Mouse (Mus musculus): ENCODE measurements around the gene Hist1h3c. TPM values are rescaled to one million over a fixed set of nuclear protein-coding genes. Genes with fewer than 3 reads are reported as not detected.

The Hist1h3c gene
- polyA plus RNA-seq, 1 experiment: 5.4 TPM

DNA sequence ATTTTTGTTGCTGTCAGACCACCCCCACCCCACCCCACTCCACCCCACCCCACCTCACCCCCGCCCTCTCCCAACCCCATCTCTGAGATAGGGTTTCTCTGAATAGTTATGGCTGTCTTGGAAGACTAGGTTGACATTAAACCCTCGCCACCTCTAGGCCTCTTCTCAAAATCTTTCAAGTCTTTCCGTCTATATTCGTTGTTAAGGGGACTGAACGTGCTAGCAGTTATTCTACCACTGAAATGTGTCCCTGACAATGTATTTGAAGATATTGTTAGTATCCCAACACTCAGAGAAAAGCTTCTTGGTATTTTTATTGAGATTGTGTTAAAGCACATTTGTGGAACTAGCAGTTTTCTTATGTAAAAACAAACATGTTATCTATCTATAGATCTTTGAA, 4.5 kb downstream of the Hist1h3c start:
- no peak overlapping the region for H3K4me3 ChIP-seq (ENCODE audit: insufficient read depth, low read length)
- TF ChIP-seq CTCF (IDR thresholded peaks at IDR 0.05; ENCODE audit: borderline replicate concordance, insufficient read depth, low read length): no peak
- TF ChIP-seq POLR2A (IDR thresholded peaks at IDR 0.05; ENCODE audit: low read depth, low read length): no peak
- H3K4me1 ChIP-seq (ENCODE audit: control insufficient read depth, insufficient read depth, low read length): peaks cover 6% of the 10 kb centered on the region; the same call in 1 of the 2 replicates
- H3K27ac ChIP-seq (ENCODE audit: insufficient read depth, low read length): no peak overlapping the region

DNA sequence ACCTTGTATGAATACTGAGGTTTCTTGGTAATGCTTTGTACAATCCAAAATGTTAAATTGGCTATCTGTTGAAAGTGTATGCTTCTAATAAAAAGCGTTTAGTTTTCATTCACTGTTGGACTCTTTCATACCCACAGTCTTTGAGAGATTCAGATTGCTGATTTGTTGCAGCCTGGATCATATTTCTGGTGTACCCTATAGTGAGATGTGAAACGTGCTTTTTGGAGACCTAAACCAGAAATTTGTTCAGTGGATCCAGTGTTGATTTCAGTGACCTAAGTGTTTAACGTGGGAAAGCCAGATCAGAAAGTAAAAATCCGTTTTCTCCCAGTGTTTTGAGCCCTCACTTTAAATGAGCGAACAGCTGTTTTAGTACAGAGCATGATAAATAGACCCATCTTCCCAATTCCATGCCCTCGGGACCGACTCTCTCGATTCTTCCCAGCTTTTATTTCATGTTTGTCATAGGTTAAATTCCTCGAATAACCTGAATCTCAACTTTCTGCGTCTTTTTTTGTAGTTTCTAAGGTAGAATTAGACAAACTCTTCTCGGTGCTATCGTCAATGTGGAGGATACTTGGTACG, 5.1 kb downstream of the Hist1h3c start:
- peaks cover 6% of the 10 kb centered on the region for H3K4me1 ChIP-seq (ENCODE audit: control insufficient read depth, insufficient read depth, low read length)
- peak overlapping the region; percentile 83 for H3K4me3 ChIP-seq (ENCODE audit: insufficient read depth, low read length)
- H3K27ac ChIP-seq (ENCODE audit: insufficient read depth, low read length): peak overlapping the region; percentile 96
- TF ChIP-seq POLR2A (IDR thresholded peaks at IDR 0.05; ENCODE audit: low read depth, low read length) (peak; percentile 45; the same call in 1 of the 2 replicates), CTCF (IDR thresholded peaks at IDR 0.05; ENCODE audit: borderline replicate concordance, insufficient read depth, low read length) (no peak)

DNA sequence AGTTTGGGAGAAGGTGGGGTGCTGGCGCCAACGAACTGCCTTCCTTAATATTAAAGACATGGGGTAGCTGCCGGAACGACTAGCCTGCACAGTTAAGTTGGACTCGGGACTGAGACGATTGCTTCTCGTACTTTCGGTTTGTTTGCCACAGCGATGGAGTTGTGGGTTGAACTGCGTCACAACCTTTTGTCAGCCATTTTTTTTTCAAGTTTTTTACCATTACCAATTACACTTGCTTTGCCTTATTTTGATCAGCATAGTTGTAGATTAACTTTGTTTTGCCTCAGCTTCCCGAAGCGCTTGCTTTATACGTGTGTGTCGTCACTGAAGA, 5.5 kb downstream of the Hist1h3c start:
- Histone ChIP-seq H3K27ac (ENCODE audit: insufficient read depth, low read length) (peak overlapping the region; percentile 96), H3K4me3 (ENCODE audit: insufficient read depth, low read length) (peak overlapping the region; percentile 83), H3K4me1 (ENCODE audit: control insufficient read depth, insufficient read depth, low read length) (peaks cover 6% of the 10 kb centered on the region)
- TF ChIP-seq POLR2A (IDR thresholded peaks at IDR 0.05; ENCODE audit: low read depth, low read length): peak; percentile 67
- no peak for TF ChIP-seq CTCF (IDR thresholded peaks at IDR 0.05; ENCODE audit: borderline replicate concordance, insufficient read depth, low read length)

GRCm38 (mm10) chr13:23739069-23739921, 6.1 kb downstream of the Hist1h3c start:
- peak overlapping the region; percentile 96 for H3K27ac ChIP-seq (ENCODE audit: insufficient read depth, low read length)
- TF ChIP-seq POLR2A (IDR thresholded peaks at IDR 0.05; ENCODE audit: low read depth, low read length): peak; percentile 84
- no peak for TF ChIP-seq CTCF (IDR thresholded peaks at IDR 0.05; ENCODE audit: borderline replicate concordance, insufficient read depth, low read length)
- H3K4me1 ChIP-seq (ENCODE audit: control insufficient read depth, insufficient read depth, low read length): peaks cover 6% of the 10 kb centered on the region
- peak overlapping the region; percentile 83 for H3K4me3 ChIP-seq (ENCODE audit: insufficient read depth, low read length)

DNA sequence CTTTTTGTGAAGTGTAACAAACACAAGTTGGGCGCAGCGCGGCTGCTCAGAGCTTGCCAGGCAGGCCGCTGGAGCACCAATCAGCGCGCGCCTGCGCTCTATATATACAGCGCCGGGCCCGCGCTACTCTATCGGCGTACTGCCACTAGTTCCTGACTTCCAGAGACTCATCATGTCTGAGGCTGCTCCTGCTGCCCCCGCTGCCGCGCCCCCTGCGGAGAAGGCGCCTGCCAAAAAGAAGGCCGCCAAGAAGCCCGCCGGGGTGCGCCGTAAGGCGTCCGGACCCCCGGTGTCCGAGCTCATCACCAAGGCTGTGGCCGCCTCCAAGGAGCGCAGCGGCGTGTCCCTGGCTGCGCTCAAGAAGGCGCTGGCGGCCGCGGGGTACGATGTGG, 6.7 kb downstream of the Hist1h3c start, which contains the start of gene Hist1h1c:
Gene Hist1h1c, plus strand, starts transcription at position 132 of the 392 bp plus-strand sequence.
- Histone ChIP-seq H3K4me1 (ENCODE audit: control insufficient read depth, insufficient read depth, low read length) (peaks cover 4% of the 10 kb centered on the region; the same call in 1 of the 2 replicates), H3K4me3 (ENCODE audit: insufficient read depth, low read length) (peak within 1 kb of the TSS; percentile 83), H3K27ac (ENCODE audit: insufficient read depth, low read length) (peak within 1 kb of the TSS; percentile 96)
- peak; percentile 99 for TF ChIP-seq POLR2A (IDR thresholded peaks at IDR 0.05; ENCODE audit: low read depth, low read length)
- no peak for TF ChIP-seq CTCF (IDR thresholded peaks at IDR 0.05; ENCODE audit: borderline replicate concordance, insufficient read depth, low read length)

- Histone ChIP-seq H3K4me1 (ENCODE audit: control insufficient read depth, insufficient read depth, low read length) (peaks cover under 1% of the 10 kb centered on the region; the same call in 1 of the 2 replicates), H3K27ac (ENCODE audit: insufficient read depth, low read length) (peak overlapping the region; percentile 96), H3K4me3 (ENCODE audit: insufficient read depth, low read length) (no peak overlapping the region)
- TF ChIP-seq CTCF (IDR thresholded peaks at IDR 0.05; ENCODE audit: borderline replicate concordance, insufficient read depth, low read length) (no peak), POLR2A (IDR thresholded peaks at IDR 0.05; ENCODE audit: low read depth, low read length) (no peak)
Measured at GRCm38 (mm10) chr13:23738041-23738440, 7.4 kb downstream of the Hist1h3c start.

- Histone ChIP-seq H3K4me3 (ENCODE audit: insufficient read depth, low read length) (no peak overlapping the region), H3K4me1 (ENCODE audit: control insufficient read depth, insufficient read depth, low read length) (no peaks in the 10 kb centered on the region; the same call in 1 of the 2 replicates), H3K27ac (ENCODE audit: insufficient read depth, low read length) (no peak overlapping the region)
- TF ChIP-seq POLR2A (IDR thresholded peaks at IDR 0.05; ENCODE audit: low read depth, low read length) (no peak), CTCF (IDR thresholded peaks at IDR 0.05; ENCODE audit: borderline replicate concordance, insufficient read depth, low read length) (no peak)
Measured at GRCm38 (mm10) chr13:23737091-23737490, 8.3 kb downstream of the Hist1h3c start.

DNA sequence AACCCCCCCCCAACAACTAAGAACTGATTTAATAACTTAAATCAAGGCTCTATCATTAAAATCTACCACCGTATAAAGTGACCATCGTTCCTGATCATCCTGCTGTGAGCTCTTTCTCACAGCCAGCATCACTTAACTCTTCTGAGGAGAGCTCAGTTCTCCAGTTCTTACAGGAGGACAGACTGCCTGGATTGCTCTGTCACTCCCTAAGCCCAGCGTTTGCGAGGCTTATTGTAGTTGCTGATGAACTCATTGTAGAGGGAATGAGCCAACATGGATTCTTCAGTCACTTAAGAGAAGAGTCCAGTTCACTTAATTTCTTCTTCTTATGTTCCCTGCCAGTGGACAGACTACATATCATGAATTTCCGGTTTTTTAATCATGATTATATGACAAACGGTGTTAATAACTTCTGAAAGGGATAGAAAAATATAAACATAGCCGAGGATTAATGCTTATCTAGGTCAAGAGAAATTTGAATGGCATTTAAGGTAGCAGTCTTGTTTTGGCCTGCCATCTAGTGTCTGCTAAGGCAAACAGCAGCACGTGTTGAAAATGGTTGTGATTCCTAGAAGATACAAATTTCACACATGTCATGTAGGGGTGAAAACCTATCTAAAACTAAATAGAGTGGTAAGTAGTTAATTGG, 13.1 kb downstream of the Hist1h3c start:
- no peaks in the 10 kb centered on the region; the same call in 1 of the 2 replicates for H3K4me1 ChIP-seq (ENCODE audit: control insufficient read depth, insufficient read depth, low read length)
- H3K27ac ChIP-seq (ENCODE audit: insufficient read depth, low read length): no peak overlapping the region
- TF ChIP-seq POLR2A (IDR thresholded peaks at IDR 0.05; ENCODE audit: low read depth, low read length): no peak
- no peak for TF ChIP-seq CTCF (IDR thresholded peaks at IDR 0.05; ENCODE audit: borderline replicate concordance, insufficient read depth, low read length)
- H3K4me3 ChIP-seq (ENCODE audit: insufficient read depth, low read length): no peak overlapping the region

- TF ChIP-seq CTCF (IDR thresholded peaks at IDR 0.05; ENCODE audit: borderline replicate concordance, insufficient read depth, low read length) (no peak), POLR2A (IDR thresholded peaks at IDR 0.05; ENCODE audit: low read depth, low read length) (no peak)
- no peaks in the 10 kb centered on the region; the same call in 1 of the 2 replicates for H3K4me1 ChIP-seq (ENCODE audit: control insufficient read depth, insufficient read depth, low read length)
- no peak overlapping the region for H3K4me3 ChIP-seq (ENCODE audit: insufficient read depth, low read length)
- no peak overlapping the region for H3K27ac ChIP-seq (ENCODE audit: insufficient read depth, low read length)
Measured at GRCm38 (mm10) chr13:23730479-23730878, 14.9 kb downstream of the Hist1h3c start.
